Mouse (Mus musculus) hematopoietic stem cell, adult 5-6 weeks (primary cell): ENCODE measurements around the gene Fchsd2. TPM values are rescaled to one million over a fixed set of nuclear protein-coding genes. Genes with fewer than 3 reads are reported as not detected.

ENCODE experiments used
- ATAC-seq, 2 experiments: fragments of 125-278 bp in 1 of 2; replicated peaks in 1 of 2; 2 replicates each; pipeline ENCODE4 v1.8.0; 2016 to 2017; ENCODE audit warnings: inconsistent platforms in 2 of 2, mild to moderate bottlenecking in 2 of 2, moderate number of reproducible peaks in 2 of 2, low read depth in 1 of 2, moderate TSS enrichment in 1 of 2; ENCODE audit not compliant: low FRiP score in 2 of 2, poor library complexity in 2 of 2, severe bottlenecking in 2 of 2, insufficient read depth in 1 of 2, low TSS enrichment in 1 of 2
- total RNA-seq: library from RNA; stranded (forward); fragments of 172-1452, 232-1000 nt; gene quantifications from 2 replicates; pipeline ENCODE4 v1.2.3, GENCODE M21; 2017

Gene Fchsd2
- total RNA-seq, 1 experiment from 2014 or later, result 136 TPM

GRCm38 (mm10) chr7:101291211-101291610 is 198.5 kb downstream of the Fchsd2 start:
- ATAC-seq, result no peak

GRCm38 (mm10) chr7:101291641-101292040 is 199.0 kb downstream of the Fchsd2 start:
- ATAC-seq, result no peak

GRCm38 (mm10) chr7:101292086-101292485 is 199.4 kb downstream of the Fchsd2 start:
- no peak for ATAC-seq

- no peak for ATAC-seq
Observed at GRCm38 (mm10) chr7:101292696-101293095, 200.0 kb downstream of the Fchsd2 start.

- no peak for ATAC-seq
Observed at GRCm38 (mm10) chr7:101293138-101293537, 200.5 kb downstream of the Fchsd2 start.

- ATAC-seq, result no peak
Observed at GRCm38 (mm10) chr7:101293611-101294010, 200.9 kb downstream of the Fchsd2 start.

- ATAC-seq, result no peak
Observed at GRCm38 (mm10) chr7:101295438-101295837, 202.8 kb downstream of the Fchsd2 start.

GRCm38 (mm10) chr7:101296252-101297022 is 203.8 kb downstream of the Fchsd2 start:
- ATAC-seq, result peak; percentile 64 to 69

- ATAC-seq, result 0 out of 4 replicates have a peak, but pooled peaks of 1 of the 2 experiments have one; percentile 1
Observed at GRCm38 (mm10) chr7:101297023-101297405, 204.4 kb downstream of the Fchsd2 start.

GRCm38 (mm10) chr7:101298375-101298774 is 205.7 kb downstream of the Fchsd2 start:
- no peak for ATAC-seq

GRCm38 (mm10) chr7:101301361-101301880 is 208.8 kb downstream of the Fchsd2 start:
- ATAC-seq, result peak; percentile 6 to 25; a peak in 3 of 4 replicates

- ATAC-seq, result peak; percentile 85 to 88
Observed at GRCm38 (mm10) chr7:101301881-101302456, 209.3 kb downstream of the Fchsd2 start, which contains the start of gene Atg16l2. Gene Atg16l2, minus strand, starts transcription at chr7:101302251.

- no peak for ATAC-seq
Observed at GRCm38 (mm10) chr7:101302691-101303090, 210.0 kb downstream of the Fchsd2 start.

- no peak for ATAC-seq
Observed at GRCm38 (mm10) chr7:101306841-101307240, 214.2 kb downstream of the Fchsd2 start.

GRCm38 (mm10) chr7:101309985-101310326 is 217.3 kb downstream of the Fchsd2 start:
- ATAC-seq, result no peak

GRCm38 (mm10) chr7:101310327-101311028 is 217.8 kb downstream of the Fchsd2 start:
- peak; percentile 96 to 97 for ATAC-seq

- ATAC-seq, result no peak
Observed at GRCm38 (mm10) chr7:101311061-101311460, 218.4 kb downstream of the Fchsd2 start.

- no peak for ATAC-seq
Observed at GRCm38 (mm10) chr7:101313033-101313432, 220.4 kb downstream of the Fchsd2 start.
